Mouse (Mus musculus) lung, embryonic 16.5 days (tissue): ENCODE measurements around the gene Calm2. TPM values are rescaled to one million over a fixed set of nuclear protein-coding genes. Genes with fewer than 3 reads are reported as not detected.

Source experiments
- ATAC-seq: fragments of 200-750 bp; cut with Nextera tagmentation; 2 replicates; pipeline ENCODE4 v1.8.0; 2017; ENCODE audit warnings: low read depth, mild to moderate bottlenecking, moderate library complexity
- H3K27ac ChIP-seq: fragments of 300-500 bp; sonication (generic); 2 replicates; pipeline ENCODE4 v1.5.1; 2014; ENCODE audit warnings: mild to moderate bottlenecking, control low read depth, low read length
- H3K27me3 ChIP-seq: fragments of 300-500 bp; sonication (generic); 2 replicates; pipeline ENCODE4 v1.6.1; 2014; ENCODE audit warnings: low read depth, low read length, mixed read lengths; ENCODE audit not compliant: control insufficient read depth, insufficient read depth
- H3K36me3 ChIP-seq: fragments of 300-500 bp; sonication (generic); 2 replicates; pipeline ENCODE4 v1.6.1; 2014; ENCODE audit warnings: low read length; ENCODE audit not compliant: control insufficient read depth, insufficient read depth
- H3K4me1 ChIP-seq: fragments of 300-500 bp; sonication (generic); replicated peaks from 2 replicates; pipeline ENCODE4 v1.6.1; 2014; ENCODE audit warnings: low read length, mixed read lengths; ENCODE audit not compliant: control insufficient read depth, insufficient read depth
- H3K4me2 ChIP-seq: fragments of 300-500 bp; sonication (generic); 2 replicates; pipeline ENCODE4 v1.6.1; 2014; ENCODE audit warnings: low read depth, low read length, control low read depth
- H3K4me3 ChIP-seq: fragments of 300-500 bp; sonication (generic); 2 replicates; pipeline ENCODE4 v1.5.1; 2014; ENCODE audit warnings: mild to moderate bottlenecking, low read length, control low read depth
- H3K9ac ChIP-seq: fragments of 300-500 bp; sonication (generic); 2 replicates; pipeline ENCODE4 v1.6.1; 2014; ENCODE audit warnings: low read length, control low read depth
- H3K9me3 ChIP-seq: fragments of 300-500 bp; sonication (generic); 2 replicates; pipeline ENCODE4 v1.6.1; 2016; ENCODE audit warnings: low read length; ENCODE audit not compliant: control insufficient read depth
- WGBS: fragments of 180-500 bp; shearing (Covaris S2); extraction: QIAGEN DNeasy Blood & Tissue Kit; methylation state at CpG from one replicate; pipeline ENCODE4 v1.1.7; 2014; 5-methylcytosine and 5-hydroxymethylcytosine counted together
- polyA plus RNA-seq: library from polyadenylated mRNA; unstranded; fragments of >200 nt; fragmentation: Nextera tagmentation; extraction: Ambion mirVana; gene quantifications from 2 replicates; pipeline ENCODE4 v1.2.1, GENCODE M21; 2015

The Calm2 gene
- polyA plus RNA-seq, 1 experiment from 2014 or later: 1,010 TPM

DNA sequence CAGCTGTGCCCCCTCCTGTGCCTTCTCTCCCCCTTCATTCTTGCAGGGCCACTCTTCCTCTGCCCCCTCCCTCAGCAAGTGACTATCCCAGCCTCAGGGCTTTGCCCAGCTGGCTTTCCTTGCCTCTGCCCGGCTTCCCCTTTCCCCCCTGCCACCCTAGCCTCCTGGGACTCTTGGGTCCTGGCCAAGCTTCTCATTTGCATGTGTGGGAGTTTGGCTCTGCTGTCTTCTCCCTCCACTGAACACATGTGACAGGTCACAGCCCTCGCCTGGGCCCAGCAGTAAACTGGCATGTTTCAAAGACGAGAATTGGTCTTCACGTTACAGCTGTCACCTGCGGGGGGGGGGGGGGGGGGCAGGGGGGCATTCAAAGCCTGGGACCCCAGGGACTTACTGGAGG lies 59.7 kb downstream of the Calm2 start:
- ATAC-seq: peak; percentile 44; the same call in 1 of the 2 replicates
- H3K27ac ChIP-seq: no peak overlapping the region
- H3K27me3 ChIP-seq: no peaks in the 10 kb centered on the region
- no peak overlapping the region for H3K4me2 ChIP-seq
- H3K4me1 ChIP-seq: no peaks in the 10 kb centered on the region; the same call in 1 of the 2 replicates
- H3K4me3 ChIP-seq: no peak overlapping the region
- no peaks in the 10 kb centered on the region for H3K36me3 ChIP-seq
- no peaks in the 10 kb centered on the region for H3K9me3 ChIP-seq
- WGBS: 32% methylated on average over 3 of the region's 5 CpGs
- no peak overlapping the region for H3K9ac ChIP-seq

- Histone ChIP-seq H3K9me3 (no peaks in the 10 kb centered on the region), H3K4me1 (no peaks in the 10 kb centered on the region), H3K9ac (no peak overlapping the region), H3K4me2 (no peak overlapping the region), H3K27me3 (no peaks in the 10 kb centered on the region), H3K4me3 (no peak overlapping the region), H3K36me3 (no peaks in the 10 kb centered on the region), H3K27ac (no peak overlapping the region)
- no peak for ATAC-seq
- WGBS: 74% methylated on average over 3 of the region's 3 CpGs
Observed at GRCm38 (mm10) chr17:87385835-87386234, 60.9 kb downstream of the Calm2 start.

Other genes starting within 250 kb of the Calm2 start
- 113 and 118 TPM in 2 replicates for gene Mcfd2, start 181.0 kb downstream of the Calm2 start, polyA plus RNA-seq
- gene Ttc7, start 164.0 kb downstream of the Calm2 start, polyA plus RNA-seq: 6.1 and 6.4 TPM in 2 replicates
- not detected in 2 replicates for gene Stpg4, start 19.2 kb downstream of the Calm2 start, polyA plus RNA-seq
- gene Epcam, start 189.0 kb upstream of the Calm2 start, polyA plus RNA-seq: 356 TPM in 2 replicates
- gene Msh2, start 225.4 kb upstream of the Calm2 start, polyA plus RNA-seq: 68.8 TPM in 2 replicates